Mouse (Mus musculus): ENCODE results near the gene Gm10324. TPM values are rescaled to one million over a fixed set of nuclear protein-coding genes. Genes with fewer than 3 reads are reported as not detected.
"Not testable (repeated sequence)": the region's sequence is repeated elsewhere in the genome, so short reads cannot be mapped to it uniquely, and the experiment has no call there.

The Gm10324 gene
- not detected in 2 replicates for total RNA-seq (2014; fragmentation: Nextera tagmentation)
- 0.23 and 0.49 TPM in 2 replicates for total RNA-seq (2017)
- polyA plus RNA-seq (2012), result not detected in 2 replicates

- H3K4me1 ChIP-seq (ENCODE audit: insufficient read depth, low read depth, low read length); H3K27me3 ChIP-seq (ENCODE audit: insufficient read depth, low read length); H3K9me3 ChIP-seq (replicated peaks); H3K4me3 ChIP-seq (ENCODE audit: low read depth, low read length); DNase-seq (ENCODE audit: low spot score); H3K36me3 ChIP-seq (replicated peaks); ATAC-seq (ENCODE audit: extremely low read depth, insufficient number of reproducible peaks, low FRiP score, poor library complexity, severe bottlenecking): not testable (repeated sequence)
Measured at GRCm38 (mm10) chr13:66119247-66119646, at the start of gene Gm10324. TSS of gene Gm10324 (plus strand) at chr13:66119547.

Other genes starting within 250 kb of the Gm10324 start
- not detected in 2 replicates for gene Gm10772, start 108.0 kb downstream of the Gm10324 start, total RNA-seq (2014; fragmentation: Nextera tagmentation)
- gene Gm10772, start 108.0 kb downstream of the Gm10324 start, total RNA-seq (2017), result 3.2 TPM in 1 of 2 replicates, not detected in the other
- not detected in 2 replicates for gene Gm10772, start 108.0 kb downstream of the Gm10324 start, polyA plus RNA-seq (2012)

All from G1E (cell line).